Mouse (Mus musculus) kidney, adult 2 months (tissue): ENCODE results near the gene Plin2. TPM values are rescaled to one million over a fixed set of nuclear protein-coding genes. Genes with fewer than 3 reads are reported as not detected.
"Not testable (repeated sequence)": the region's sequence is repeated elsewhere in the genome, so short reads cannot be mapped to it uniquely, and the experiment has no call there.

Source experiments
- DNase-seq: peaks from one replicate; pipeline ENCODE4 v3.0.0; 2021
- H3K27ac ChIP-seq: fragments of 200-500 bp; 2 replicates; pipeline ENCODE4 v1.5.1; 2012; ENCODE audit warnings: low read depth, low read length, control low read depth, inconsistent platforms; ENCODE audit not compliant: insufficient read depth
- H3K27me3 ChIP-seq: fragments of 200-500 bp; replicated peaks from 2 replicates; pipeline ENCODE4 v1.6.1; 2012; ENCODE audit warnings: mild to moderate bottlenecking, moderate library complexity, low read length, inconsistent platforms; ENCODE audit not compliant: control insufficient read depth, insufficient read depth
- H3K36me3 ChIP-seq: fragments of 200-500 bp; 2 replicates; pipeline ENCODE4 v1.6.1; 2012; ENCODE audit warnings: mild to moderate bottlenecking, moderate library complexity, low read length, inconsistent platforms; ENCODE audit not compliant: control insufficient read depth, insufficient read depth
- H3K4me1 ChIP-seq: fragments of 200-500 bp; 2 replicates; pipeline ENCODE4 v1.6.1; 2011; ENCODE audit warnings: low read length; ENCODE audit not compliant: control insufficient read depth, insufficient read depth
- H3K4me3 ChIP-seq: fragments of 200-500 bp; 2 replicates; pipeline ENCODE4 v1.5.1; 2011; ENCODE audit warnings: mild to moderate bottlenecking, low read depth, low read length, control low read depth; ENCODE audit not compliant: insufficient read depth
- CTCF ChIP-seq: fragments of 200-500 bp; conservative IDR thresholded peaks from 2 replicates; pipeline ENCODE4 v1.5.1; 2011; ENCODE audit warnings: low read depth, mild to moderate bottlenecking, control low read depth, low read length, moderate library complexity, mixed read lengths; ENCODE audit not compliant: insufficient read depth, insufficient read length
- POLR2A ChIP-seq: fragments of 200-500 bp; IDR thresholded peaks from one replicate; pipeline ENCODE4 v1.6.1; 2011; ENCODE audit warnings: low read depth, low read length, control low read depth
- WGBS: fragments of 180-500 bp; shearing (Covaris S2); methylation state at CpG from one replicate; pipeline ENCODE4 v1.1.7; 2018; 5-methylcytosine and 5-hydroxymethylcytosine counted together
- polyA plus RNA-seq: library from polyadenylated mRNA; depleted of rRNA; stranded (reverse); fragments of >200 nt; gene quantifications from 2 replicates; pipeline ENCODE4 v1.2.3, GENCODE M21; 2012

The Plin2 gene
- polyA plus RNA-seq, 1 experiment: 143 TPM

DNA sequence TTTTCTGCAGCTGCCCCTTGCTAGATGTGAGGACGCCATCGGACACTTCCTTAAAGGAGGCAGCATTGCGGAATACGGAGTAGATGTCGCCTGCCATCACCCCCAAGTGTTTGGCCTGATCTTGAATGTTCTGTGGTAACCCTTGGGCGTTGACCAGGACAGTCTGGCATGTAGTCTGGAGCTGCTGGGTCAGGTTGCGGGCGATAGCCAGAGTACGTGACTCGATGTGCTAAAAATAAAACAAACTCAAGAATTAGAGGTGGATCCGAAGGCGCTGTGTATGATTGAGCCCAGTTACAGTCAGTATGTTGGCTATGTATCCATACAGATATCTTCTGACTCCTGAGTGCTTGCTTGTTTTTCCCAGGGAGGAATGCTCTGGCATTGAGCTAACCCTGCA is 12.7 kb downstream of the Plin2 start:
- Histone ChIP-seq H3K4me1 (no peaks in the 10 kb centered on the region), H3K27ac (no peak overlapping the region), H3K36me3 (peaks cover 18% of the 10 kb centered on the region), H3K27me3 (no peaks in the 10 kb centered on the region), H3K4me3 (no peak overlapping the region)
- WGBS: 94% methylated on average over 12 of the region's 12 CpGs
- no peak for DNase-seq
- no peak for TF ChIP-seq CTCF
- TF ChIP-seq POLR2A: no peak

- peaks cover 18% of the 10 kb centered on the region for H3K36me3 ChIP-seq
These were observed 13.4 kb downstream of the Plin2 start for GRCm38 (mm10) chr4:86656410-86656809.

GRCm38 (mm10) chr4:86651686-86652384 is 18.0 kb downstream of the Plin2 start:
- Histone ChIP-seq H3K4me3 (no peak overlapping the region), H3K4me1 (no peaks in the 10 kb centered on the region), H3K27me3 (no peaks in the 10 kb centered on the region), H3K36me3 (peaks cover 2% of the 10 kb centered on the region; the same call in 1 of the 2 replicates), H3K27ac (no peak overlapping the region)
- DNase-seq: peak; percentile 23
- 66% methylated on average over 10 of the region's 10 CpGs for WGBS
- TF ChIP-seq CTCF: no peak
- TF ChIP-seq POLR2A: no peak

More at GRCm38 (mm10) chr4:86656410-86656809, 13.4 kb downstream of the Plin2 start:
- not testable (repeated sequence) for H3K27ac ChIP-seq, H3K4me1 ChIP-seq, DNase-seq, H3K27me3 ChIP-seq, H3K4me3 ChIP-seq
- WGBS: 87% methylated on average over 8 of the region's 8 CpGs

DNA sequence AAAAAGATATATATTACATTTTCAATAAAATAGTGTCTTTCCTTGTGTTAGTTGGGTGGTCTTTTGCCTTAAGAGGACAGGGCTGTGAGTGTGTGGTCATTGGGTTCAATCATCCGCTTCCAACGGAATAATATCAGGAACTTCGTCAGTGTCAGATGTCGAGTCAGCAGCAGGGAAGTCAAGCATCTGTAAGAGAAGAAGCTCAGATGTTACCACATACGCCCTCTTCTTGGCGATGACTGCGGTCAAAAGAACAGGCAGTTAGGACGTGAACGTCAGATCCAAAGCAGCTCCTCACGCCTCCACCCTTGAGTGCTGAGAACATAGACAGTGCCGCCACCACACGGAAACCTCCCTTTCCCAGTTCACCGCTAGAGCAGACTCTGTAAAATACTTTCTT is 21.5 kb downstream of the Plin2 start:
- not testable (repeated sequence) for DNase-seq, H3K4me1 ChIP-seq, H3K36me3 ChIP-seq, H3K4me3 ChIP-seq, H3K27ac ChIP-seq, H3K27me3 ChIP-seq
- WGBS: 83% methylated on average over 11 of the region's 13 CpGs

GRCm38 (mm10) chr4:86637561-86637960 is 32.3 kb downstream of the Plin2 start:
- DNase-seq, H3K36me3 ChIP-seq, H3K27ac ChIP-seq, H3K4me3 ChIP-seq, H3K4me1 ChIP-seq, H3K27me3 ChIP-seq: not testable (repeated sequence)
- 95% methylated on average over 9 of the region's 9 CpGs for WGBS

GRCm38 (mm10) chr4:86634873-86635272 is 35.0 kb downstream of the Plin2 start:
- H3K4me3 ChIP-seq: not testable (repeated sequence)

GRCm38 (mm10) chr4:86634312-86634711 is 35.5 kb downstream of the Plin2 start:
- not testable (repeated sequence) for H3K36me3 ChIP-seq, H3K4me1 ChIP-seq, DNase-seq, H3K4me3 ChIP-seq, H3K27me3 ChIP-seq, H3K27ac ChIP-seq

More at GRCm38 (mm10) chr4:86634873-86635272, 35.0 kb downstream of the Plin2 start:
- H3K36me3 ChIP-seq, H3K4me1 ChIP-seq, H3K27ac ChIP-seq, H3K27me3 ChIP-seq, DNase-seq: not testable (repeated sequence)

DNA sequence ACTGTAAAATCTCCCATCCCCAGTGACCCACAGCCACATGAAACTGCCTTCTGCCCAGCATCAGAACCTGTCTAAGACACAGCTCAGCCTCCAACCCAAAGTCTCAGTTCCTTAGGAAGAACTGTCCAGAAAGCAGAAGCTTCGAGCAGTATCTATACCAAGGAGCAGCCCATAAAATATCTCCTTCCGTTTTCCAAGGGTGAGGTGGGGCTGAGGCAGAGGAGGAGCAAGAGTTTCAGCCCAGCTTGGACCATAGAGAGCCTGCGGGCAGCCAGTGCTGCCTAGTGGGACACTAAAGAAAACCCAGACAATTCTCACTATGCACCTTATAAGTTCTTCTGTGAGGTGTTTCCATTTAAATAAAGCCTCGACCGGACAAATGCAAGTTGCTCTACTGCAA is 37.3 kb downstream of the Plin2 start:
- not testable (repeated sequence) for H3K27me3 ChIP-seq, H3K4me1 ChIP-seq, H3K36me3 ChIP-seq, H3K4me3 ChIP-seq, H3K27ac ChIP-seq, DNase-seq
- 71% methylated on average over 5 of the region's 5 CpGs for WGBS
